Mouse (Mus musculus) heart, embryonic 14.5 days (tissue): ENCODE data around the gene Fbxw5. TPM values are rescaled to one million over a fixed set of nuclear protein-coding genes. Genes with fewer than 3 reads are reported as not detected.

ENCODE experiments used
- ATAC-seq: fragments of 200-750 bp; cut with Nextera tagmentation; 2 replicates; pipeline ENCODE4 v1.8.0; 2017; ENCODE audit warnings: low read depth, moderate TSS enrichment; ENCODE audit not compliant: insufficient number of reproducible peaks, insufficient read depth, low FRiP score
- H3K27ac ChIP-seq, 2 experiments: fragments of 200-500 bp in 1 of 2; fragments of 300-500 bp in 1 of 2; sonication (generic) in 1 of 2; replicated peaks in 1 of 2; 2 replicates each; pipeline ENCODE4 v1.5.1; 2012 to 2014; ENCODE audit warnings: low read depth in 2 of 2, low read length in 2 of 2, control low read depth in 1 of 2, mild to moderate bottlenecking in 1 of 2, mixed read lengths in 1 of 2; ENCODE audit not compliant: control insufficient read depth in 1 of 2, insufficient read depth in 1 of 2
- H3K27me3 ChIP-seq: fragments of 300-500 bp; sonication (generic); 2 replicates; pipeline ENCODE4 v1.6.1; 2014; ENCODE audit warnings: mild to moderate bottlenecking, low read length, control low read depth; ENCODE audit not compliant: control insufficient read depth, insufficient read depth
- H3K36me3 ChIP-seq: fragments of 300-500 bp; sonication (generic); 2 replicates; pipeline ENCODE4 v1.6.1; 2014; ENCODE audit warnings: mild to moderate bottlenecking, control low read depth, low read length, mixed read lengths; ENCODE audit not compliant: control insufficient read depth, insufficient read depth
- H3K4me1 ChIP-seq, 2 experiments: fragments of 200-500 bp in 1 of 2; fragments of 300-500 bp in 1 of 2; sonication (generic) in 1 of 2; 2 replicates each; pipeline ENCODE4 v1.6.1; 2012 to 2014; ENCODE audit warnings: low read length in 2 of 2, control low read depth in 1 of 2, mixed read lengths in 1 of 2; ENCODE audit not compliant: control insufficient read depth in 2 of 2, insufficient read depth in 2 of 2
- H3K4me2 ChIP-seq: fragments of 300-500 bp; sonication (generic); 2 replicates; pipeline ENCODE4 v1.6.1; 2014; ENCODE audit warnings: mild to moderate bottlenecking, low read length
- H3K4me3 ChIP-seq, 2 experiments: fragments of 200-500 bp in 1 of 2; fragments of 300-500 bp in 1 of 2; sonication (generic) in 1 of 2; 2 replicates each; pipeline ENCODE4 v1.5.1; 2012 to 2014; ENCODE audit warnings: low read length in 2 of 2, mild to moderate bottlenecking in 2 of 2, control low read depth in 1 of 2, low read depth in 1 of 2, moderate library complexity in 1 of 2; ENCODE audit not compliant: control insufficient read depth in 1 of 2, insufficient read depth in 1 of 2
- H3K9ac ChIP-seq: fragments of 300-500 bp; sonication (generic); 2 replicates; pipeline ENCODE4 v1.6.1; 2014; ENCODE audit warnings: mild to moderate bottlenecking, low read length
- H3K9me3 ChIP-seq: fragments of 300-500 bp; sonication (generic); 2 replicates; pipeline ENCODE4 v1.6.1; 2016; ENCODE audit warnings: low read length, control low read depth; ENCODE audit not compliant: control insufficient read depth
- whole genome bisulfite sequencing: fragments of 180-500 bp; shearing (Covaris S2); extraction: QIAGEN DNeasy Blood & Tissue Kit; methylation state at CpG from one replicate; pipeline ENCODE4 v1.1.7; 2014; 5-methylcytosine and 5-hydroxymethylcytosine counted together
- polyA plus RNA-seq: library from polyadenylated mRNA; unstranded; fragments of >200 nt; fragmentation: Nextera tagmentation; extraction: Ambion mirVana; gene quantifications from 2 replicates; pipeline ENCODE4 v1.2.1, GENCODE M21; 2014

The Fbxw5 gene
- polyA plus RNA-seq, 1 experiment from 2014 or later: 82.8 TPM

GRCm38 (mm10) chr2:25505860-25506259 lies 5.3 kb downstream of the Fbxw5 start:
- no peak overlapping the region for H3K27ac ChIP-seq
- 93% methylated on average over 4 of the region's 4 CpGs for WGBS
- no peak for ATAC-seq
- no peaks in the 10 kb centered on the region for H3K9me3 ChIP-seq
- no peaks in the 10 kb centered on the region for H3K27me3 ChIP-seq
- peaks cover 36% of the 10 kb centered on the region for H3K36me3 ChIP-seq
- H3K4me3 ChIP-seq: no peak overlapping the region
- H3K9ac ChIP-seq: no peak overlapping the region
- H3K4me1 ChIP-seq: peaks cover 8 to 9% of the 10 kb centered on the region in 2 experiments
- H3K4me2 ChIP-seq: no peak overlapping the region

- Histone ChIP-seq H3K27ac (no peak overlapping the region), H3K36me3 (peaks cover 36% of the 10 kb centered on the region), H3K4me2 (no peak overlapping the region), H3K4me1 (peaks cover under 1% of the 10 kb centered on the region in 2 experiments; a peak in 2 of 4 replicates), H3K9ac (no peak overlapping the region), H3K27me3 (no peaks in the 10 kb centered on the region), H3K4me3 (no peak overlapping the region), H3K9me3 (no peaks in the 10 kb centered on the region)
- 35% methylated on average over 5 of the region's 5 CpGs for WGBS
- ATAC-seq: no peak
Observed at GRCm38 (mm10) chr2:25506964-25507363, 6.4 kb downstream of the Fbxw5 start.

GRCm38 (mm10) chr2:25509912-25510311 lies 9.4 kb downstream of the Fbxw5 start:
- peaks cover 10% of the 10 kb centered on the region for H3K36me3 ChIP-seq
- no peaks in the 10 kb centered on the region for H3K4me1 ChIP-seq
- no peaks in the 10 kb centered on the region for H3K27me3 ChIP-seq
- no peak overlapping the region for H3K4me3 ChIP-seq
- H3K4me2 ChIP-seq: no peak overlapping the region
- 47% methylated on average over 3 of the region's 3 CpGs for WGBS
- H3K27ac ChIP-seq: no peak overlapping the region
- H3K9ac ChIP-seq: no peak overlapping the region
- H3K9me3 ChIP-seq: no peaks in the 10 kb centered on the region
- no peak for ATAC-seq

GRCm38 (mm10) chr2:25526510-25527302 lies 26.2 kb downstream of the Fbxw5 start:
- Histone ChIP-seq H3K9ac (no peak overlapping the region), H3K27me3 (no peaks in the 10 kb centered on the region), H3K4me3 (no peak overlapping the region), H3K9me3 (no peaks in the 10 kb centered on the region), H3K36me3 (peaks cover 93% of the 10 kb centered on the region), H3K27ac (no peak overlapping the region), H3K4me1 (no peaks in the 10 kb centered on the region), H3K4me2 (no peak overlapping the region)
- WGBS: 85% methylated on average over 9 of the region's 9 CpGs
- ATAC-seq: no peak

- Histone ChIP-seq H3K4me1 (peaks cover 0 to 8% of the 10 kb centered on the region in 2 experiments; a peak in 1 of 4 replicates), H3K4me2 (no peak overlapping the region), H3K36me3 (peaks cover 92% of the 10 kb centered on the region), H3K9ac (no peak overlapping the region), H3K27me3 (no peaks in the 10 kb centered on the region), H3K9me3 (no peaks in the 10 kb centered on the region), H3K4me3 (no peak overlapping the region), H3K27ac (no peak overlapping the region)
- WGBS: 85% methylated on average over 2 of the region's 2 CpGs
- ATAC-seq: no peak
Observed at GRCm38 (mm10) chr2:25533707-25534106, 33.2 kb downstream of the Fbxw5 start.

- Histone ChIP-seq H3K27ac (no peak overlapping the region), H3K4me1 (peaks cover 0 to 8% of the 10 kb centered on the region in 2 experiments; a peak in 1 of 4 replicates), H3K9me3 (no peaks in the 10 kb centered on the region), H3K4me2 (no peak overlapping the region), H3K4me3 (no peak overlapping the region), H3K36me3 (peaks cover 87% of the 10 kb centered on the region), H3K27me3 (no peaks in the 10 kb centered on the region), H3K9ac (no peak overlapping the region)
- WGBS: 64% methylated on average over 3 of the region's 3 CpGs
- ATAC-seq: peak; percentile 41; the same call in 1 of the 2 replicates
Observed at GRCm38 (mm10) chr2:25534178-25534865, 33.8 kb downstream of the Fbxw5 start.

GRCm38 (mm10) chr2:25534866-25535182 lies 34.3 kb downstream of the Fbxw5 start:
- H3K9ac ChIP-seq: no peak overlapping the region
- no peaks in the 10 kb centered on the region for H3K27me3 ChIP-seq
- H3K27ac ChIP-seq: no peak overlapping the region
- peaks cover 0 to 8% of the 10 kb centered on the region in 2 experiments; a peak in 1 of 4 replicates for H3K4me1 ChIP-seq
- no peak overlapping the region for H3K4me3 ChIP-seq
- H3K36me3 ChIP-seq: peaks cover 82% of the 10 kb centered on the region
- H3K9me3 ChIP-seq: no peaks in the 10 kb centered on the region
- WGBS: 90% methylated on average over 2 of the region's 2 CpGs
- H3K4me2 ChIP-seq: no peak overlapping the region
- no peak for ATAC-seq
